Mouse (Mus musculus) R1 (cell line): Measurements from ENCODE around the gene Urgcp.

Experiments
- DNase-seq: peaks from one replicate; pipeline ENCODE4 v3.0.0-alpha.2; 2018; ENCODE audit warnings: low read depth, low spot score

The Urgcp gene

GRCm38 (mm10) chr11:5785732-5786131, 23.6 kb upstream of the Urgcp start:
- no peak for DNase-seq

- peak; percentile 59 for DNase-seq
Measured at GRCm38 (mm10) chr11:5782199-5782944, 20.2 kb upstream of the Urgcp start.

GRCm38 (mm10) chr11:5780035-5780499, 17.9 kb upstream of the Urgcp start:
- no peak for DNase-seq

- peak; percentile 54 for DNase-seq
Measured at GRCm38 (mm10) chr11:5778481-5778880, 16.3 kb upstream of the Urgcp start.

GRCm38 (mm10) chr11:5766019-5766418, 3.8 kb upstream of the Urgcp start:
- DNase-seq = no peak

- no peak for DNase-seq
Measured at GRCm38 (mm10) chr11:5762633-5762982, 432 bp upstream of the Urgcp start.

GRCm38 (mm10) chr11:5753755-5754154, 8.4 kb downstream of the Urgcp start:
- DNase-seq = no peak

- DNase-seq = no peak
Measured at GRCm38 (mm10) chr11:5744951-5745350, 17.2 kb downstream of the Urgcp start.

GRCm38 (mm10) chr11:5742106-5742505, 20.1 kb downstream of the Urgcp start:
- DNase-seq = no peak

- peak; percentile 87 for DNase-seq
Measured at GRCm38 (mm10) chr11:5740965-5741627, 21.1 kb downstream of the Urgcp start.

- DNase-seq = no peak
Measured at GRCm38 (mm10) chr11:5740599-5740964, 21.6 kb downstream of the Urgcp start.

- no peak for DNase-seq
Measured at GRCm38 (mm10) chr11:5739846-5740245, 22.3 kb downstream of the Urgcp start.

GRCm38 (mm10) chr11:5738888-5739632, 23.1 kb downstream of the Urgcp start:
- no peak for DNase-seq

- no peak for DNase-seq
Measured at GRCm38 (mm10) chr11:5737137-5737536, 25.0 kb downstream of the Urgcp start.

GRCm38 (mm10) chr11:5734323-5734722, 27.9 kb downstream of the Urgcp start:
- DNase-seq = peak; percentile 47

GRCm38 (mm10) chr11:5732401-5732800, 29.8 kb downstream of the Urgcp start:
- DNase-seq = no peak

- no peak for DNase-seq
Measured at GRCm38 (mm10) chr11:5729582-5729981, 32.6 kb downstream of the Urgcp start.

GRCm38 (mm10) chr11:5718611-5719354, 43.4 kb downstream of the Urgcp start:
- DNase-seq = no peak

GRCm38 (mm10) chr11:5716938-5717705, 45.1 kb downstream of the Urgcp start:
- peak; percentile 86 for DNase-seq

- peak; percentile 23 for DNase-seq
Measured at GRCm38 (mm10) chr11:5716246-5716645, 45.9 kb downstream of the Urgcp start.

GRCm38 (mm10) chr11:5715630-5716105, 46.5 kb downstream of the Urgcp start, which contains the start of gene Mrps24:
Gene Mrps24 (minus strand): TSS chr11:5715680.
- peak; percentile 29 for DNase-seq
